Mouse (Mus musculus) thymus, postnatal 36 days (tissue): Measurements from ENCODE around the gene Arl2.
"Not testable (repeated sequence)": the region's sequence is repeated elsewhere in the genome, so short reads cannot be mapped to it uniquely, and the experiment has no call there.

Source experiments
- DNase-seq, 2 experiments: peaks; one replicate each; pipeline ENCODE4 v3.0.0; 2022; ENCODE audit warnings: mixed read lengths in 2 of 2

The Arl2 gene

DNA sequence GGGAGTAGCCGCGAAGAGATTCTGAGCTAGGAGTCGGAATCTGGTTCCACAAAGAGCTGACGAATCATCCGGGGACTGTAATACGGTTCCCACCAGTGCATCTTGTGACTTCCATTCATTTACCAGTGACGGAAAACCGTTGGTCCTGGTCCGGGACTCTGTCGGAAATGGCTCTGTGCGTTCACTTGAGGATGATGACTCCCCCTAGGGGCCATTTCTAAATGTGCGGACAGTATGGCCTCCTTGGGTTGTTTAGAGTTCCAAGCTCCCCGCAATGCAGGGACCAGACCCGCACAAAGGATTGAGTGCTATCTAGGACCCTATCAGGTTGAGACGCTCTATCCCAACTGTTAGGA is at the start of gene Arl2:
Gene Arl2, minus strand, starts transcription at position 155 of the 356 bp plus-strand sequence.
- DNase-seq = peak; percentile 71 to 75

DNA sequence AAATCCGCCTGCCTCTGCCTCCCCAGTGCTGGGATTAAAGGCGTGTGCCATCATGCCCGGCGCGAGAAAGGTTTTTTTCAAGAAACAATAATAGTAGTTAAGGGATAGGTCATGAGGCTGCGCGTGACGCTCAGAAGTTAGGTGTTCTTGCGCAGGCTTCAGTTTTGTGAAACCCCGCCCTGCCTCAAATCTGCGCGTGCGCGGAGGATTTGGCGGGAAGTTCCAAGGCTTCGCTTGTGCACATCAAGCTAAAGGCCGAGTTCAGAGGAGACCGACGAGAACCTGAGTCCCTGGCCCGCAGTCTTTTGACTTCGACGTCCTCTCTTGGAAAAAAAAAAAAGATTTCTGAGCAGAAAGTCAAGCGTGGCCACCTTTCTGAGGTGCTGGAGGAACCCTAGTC is 42.8 kb upstream of the Arl2 start, which contains the start of gene Majin:
Gene Majin, plus strand, starts transcription at position 258 of the 400 bp plus-strand sequence.
- DNase-seq = no peak

DNA sequence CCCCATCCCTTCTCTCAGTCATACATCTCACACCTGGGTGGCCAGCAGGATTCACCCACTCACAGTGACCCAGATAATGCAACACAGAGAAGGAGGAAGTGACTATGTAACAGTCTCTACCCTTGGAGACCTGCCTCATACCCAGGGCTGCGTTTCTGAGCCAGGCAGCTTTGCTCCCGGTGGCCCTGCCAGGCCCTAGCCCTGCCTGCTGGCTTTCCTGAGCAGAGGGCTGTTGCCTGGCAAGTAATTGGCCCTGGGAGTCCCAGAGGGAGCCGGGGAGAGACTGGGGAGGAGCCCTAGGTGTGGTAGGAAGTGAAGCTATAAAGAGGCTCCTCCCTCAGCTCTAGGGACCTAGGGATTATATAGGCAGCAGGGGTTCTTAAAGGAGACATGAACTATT is 41.2 kb upstream of the Arl2 start:
- no peak for DNase-seq

DNA sequence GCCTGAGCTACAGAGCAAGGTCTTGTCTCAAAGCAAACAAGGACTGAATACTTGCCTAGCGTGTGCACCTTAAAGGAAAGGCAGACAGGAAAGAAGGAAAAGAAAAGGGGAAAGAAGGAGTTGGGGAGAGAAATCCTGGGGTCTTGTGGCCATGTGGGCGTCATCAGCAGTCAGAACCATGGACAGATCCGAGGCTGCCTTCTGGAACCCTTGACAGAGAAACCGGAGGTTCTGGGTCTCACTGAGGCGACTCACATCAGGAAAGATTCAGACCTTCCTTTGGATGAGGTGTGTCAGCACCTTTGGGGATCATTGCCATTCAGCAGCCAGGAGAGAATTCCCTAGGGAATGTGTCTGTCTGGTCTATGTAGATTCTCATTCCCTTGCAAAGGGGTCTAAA is 40.3 kb upstream of the Arl2 start:
- DNase-seq = no peak

DNA sequence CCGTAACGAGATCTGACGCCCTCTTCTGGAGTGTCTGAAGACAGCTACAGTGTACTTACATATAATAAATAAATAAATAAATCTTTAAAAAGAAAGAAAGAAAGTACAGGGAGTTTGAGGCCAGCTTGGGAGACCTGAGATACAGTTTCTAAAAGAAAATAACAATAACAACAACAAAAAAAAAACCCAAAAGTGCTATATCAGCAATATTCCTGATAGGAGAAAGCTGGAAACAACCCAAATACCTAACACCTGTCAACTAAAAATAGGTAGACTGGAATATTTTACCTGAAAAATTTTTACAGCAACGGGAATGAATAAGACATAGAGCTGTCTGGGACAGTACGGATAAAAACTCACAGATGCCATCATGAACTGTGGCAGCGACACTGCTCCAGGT is 37.4 kb upstream of the Arl2 start:
- DNase-seq = no peak

DNA sequence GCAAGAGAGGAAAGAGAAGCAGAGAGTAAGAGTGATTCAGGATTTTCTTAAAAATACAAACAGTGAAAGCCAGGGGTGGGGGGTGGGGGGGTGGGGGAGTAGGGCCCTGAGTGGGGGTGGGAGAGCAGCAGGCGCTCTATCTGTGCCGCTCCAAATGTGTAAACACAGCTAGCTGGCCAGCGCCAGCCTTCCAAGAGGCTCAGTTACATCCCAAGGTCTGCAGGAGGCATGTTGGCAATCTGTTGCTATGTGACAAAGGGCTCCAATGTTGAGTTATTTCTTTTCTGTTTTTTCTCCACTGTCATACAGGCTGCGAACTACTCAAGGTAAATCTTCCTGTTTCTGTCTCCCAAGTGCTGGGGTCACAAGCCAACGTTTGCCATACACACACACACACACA is 33.4 kb upstream of the Arl2 start:
- DNase-seq = no peak

DNA sequence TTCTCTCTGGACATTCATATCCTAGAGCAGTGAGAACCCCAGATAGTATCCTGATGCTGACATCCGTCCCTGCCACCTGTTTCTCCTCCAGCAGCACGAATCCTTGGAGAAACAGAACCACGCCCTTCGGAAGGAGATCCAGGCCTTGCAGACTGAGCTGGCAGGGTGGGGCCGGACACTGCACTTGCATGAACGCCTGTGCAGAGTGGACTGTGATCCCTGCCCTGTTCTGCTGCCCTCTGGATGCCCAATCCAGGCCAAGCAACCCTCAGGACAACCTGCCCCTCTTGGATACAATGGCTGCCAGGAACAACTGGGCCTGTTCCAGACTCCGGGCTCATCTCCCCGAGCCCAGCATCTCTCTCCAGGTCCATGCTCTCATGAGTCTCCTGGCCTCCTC is 29.9 kb upstream of the Arl2 start:
- DNase-seq = no peak

DNA sequence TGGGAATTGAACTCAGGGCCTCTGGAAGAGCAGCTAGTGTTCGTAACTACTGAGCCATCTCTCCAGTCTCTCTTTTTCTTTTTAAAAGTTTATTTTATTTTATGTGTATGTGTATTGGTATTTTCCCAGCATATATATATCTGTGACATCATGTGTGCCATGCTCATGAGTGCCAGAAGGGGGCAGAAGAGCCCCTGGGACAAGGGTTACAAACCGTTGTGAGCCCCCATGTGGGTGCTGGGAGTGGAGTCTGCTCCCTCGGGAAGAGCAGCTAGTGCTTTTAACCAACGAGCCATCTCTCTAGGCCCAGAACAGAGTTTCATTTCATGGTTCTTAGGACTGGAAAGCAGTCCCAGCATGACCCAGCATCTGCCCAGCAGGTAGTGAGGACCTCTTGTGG is 25.4 kb upstream of the Arl2 start:
- no peak for DNase-seq

DNA sequence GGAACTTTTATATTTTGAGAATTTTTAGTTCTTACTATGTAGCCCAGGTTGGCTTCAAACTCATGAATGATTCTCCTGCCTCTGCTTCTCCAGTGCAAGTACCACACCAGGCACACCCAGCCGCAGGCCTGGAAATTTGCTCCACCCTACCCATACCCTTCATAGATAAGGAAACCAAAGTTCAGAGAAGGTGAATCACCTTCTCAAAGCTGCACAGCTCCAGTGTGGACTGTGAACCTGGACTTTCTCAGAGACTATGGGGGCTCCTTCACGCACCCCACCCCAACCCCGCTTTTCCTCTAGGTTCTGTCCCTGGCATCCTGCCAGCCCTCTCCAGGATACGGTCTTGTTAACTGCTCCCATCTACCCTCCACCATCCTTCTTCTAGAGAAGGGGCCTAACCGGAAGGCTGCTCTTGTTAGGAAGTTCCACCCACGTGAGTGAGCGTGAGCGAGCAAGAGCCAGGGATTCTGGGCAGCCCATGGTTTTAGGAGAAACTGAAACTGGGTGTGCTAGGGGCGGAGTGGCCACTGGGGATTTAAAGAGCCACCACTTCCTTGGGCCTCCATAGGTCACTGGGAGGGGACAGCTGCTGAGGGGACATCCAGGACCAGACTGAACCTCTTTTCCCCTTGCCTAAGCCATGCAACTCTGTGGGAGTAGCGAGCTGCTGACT is 22.7 kb upstream of the Arl2 start:
- DNase-seq = no peak

DNA sequence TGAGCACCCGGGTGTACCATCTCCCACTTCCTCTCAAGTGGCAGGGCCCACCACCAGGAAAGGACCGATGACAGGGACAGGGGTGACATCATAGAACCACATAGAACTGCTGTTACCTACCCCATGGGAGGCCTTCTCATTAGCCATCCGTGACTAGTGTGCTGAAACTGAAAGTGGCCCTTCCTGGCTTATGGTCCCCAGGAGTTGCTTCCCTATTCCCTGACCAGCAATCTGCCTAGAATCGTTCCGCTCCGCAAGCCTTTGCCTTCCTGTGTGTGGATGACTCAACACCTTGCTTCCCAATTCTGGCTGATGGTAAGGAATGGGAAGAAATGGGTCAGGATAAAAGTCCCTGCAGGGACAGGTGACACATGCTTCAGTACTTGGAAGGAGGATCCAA is 15.9 kb upstream of the Arl2 start:
- DNase-seq = no peak

DNA sequence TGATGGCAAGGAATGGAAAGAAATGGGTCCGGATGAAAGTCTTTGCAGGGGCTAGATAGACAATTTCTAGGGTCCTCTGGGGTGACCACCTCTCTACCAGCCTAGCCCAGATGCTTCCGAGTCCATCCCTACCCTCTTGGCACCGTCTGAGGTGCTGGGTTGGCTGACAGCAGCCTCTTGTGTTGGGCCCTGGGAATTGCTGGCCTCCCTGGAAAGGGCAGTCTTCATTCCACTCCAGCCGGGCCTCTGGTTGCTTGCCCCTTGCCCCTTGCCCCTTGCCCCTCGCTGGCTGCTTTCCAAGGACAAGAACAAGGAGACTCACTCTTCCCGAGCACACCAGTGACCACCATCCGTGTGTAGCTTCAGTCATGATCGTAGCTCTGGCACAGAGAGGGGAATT is 15.0 kb upstream of the Arl2 start:
- DNase-seq = no peak

DNA sequence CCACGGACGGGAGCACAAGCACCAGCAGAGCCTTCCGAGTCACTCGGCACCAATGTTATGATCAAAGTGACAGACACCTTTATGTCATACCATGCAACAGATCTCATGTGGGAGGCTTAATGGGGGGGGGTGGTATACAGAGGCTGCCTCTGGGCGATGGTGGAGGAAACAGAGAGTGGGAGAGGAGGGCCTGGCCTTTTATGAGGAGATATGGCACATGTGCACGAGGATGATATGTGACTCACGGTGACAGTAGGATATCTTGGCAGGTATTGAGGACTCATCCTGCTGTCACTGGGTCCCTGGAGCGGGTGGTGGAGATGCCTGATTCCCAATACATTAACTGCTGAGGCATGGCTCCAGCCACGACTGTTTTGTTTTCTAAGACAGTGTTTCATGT is 13.8 kb upstream of the Arl2 start:
- DNase-seq = no peak

DNA sequence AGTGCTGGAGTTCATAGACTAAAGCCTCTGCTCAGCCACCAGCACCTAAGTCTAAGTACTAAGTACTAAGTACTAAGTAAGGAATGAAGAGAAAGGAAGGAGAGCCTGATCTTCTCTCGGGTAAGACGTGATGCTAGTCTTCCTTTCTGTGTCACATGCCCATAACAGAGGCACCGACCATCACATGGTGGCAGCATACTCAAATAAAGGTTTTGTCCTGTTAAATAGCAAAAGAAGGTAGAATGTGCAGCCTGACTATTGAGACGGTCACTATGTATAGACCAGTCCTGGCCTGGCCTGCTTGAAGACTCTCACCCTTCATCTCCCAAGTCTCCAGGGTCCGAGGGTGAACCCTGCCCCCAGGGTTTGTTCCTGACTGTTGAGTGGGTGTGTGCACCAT is 3.5 kb upstream of the Arl2 start:
- DNase-seq = no peak

DNA sequence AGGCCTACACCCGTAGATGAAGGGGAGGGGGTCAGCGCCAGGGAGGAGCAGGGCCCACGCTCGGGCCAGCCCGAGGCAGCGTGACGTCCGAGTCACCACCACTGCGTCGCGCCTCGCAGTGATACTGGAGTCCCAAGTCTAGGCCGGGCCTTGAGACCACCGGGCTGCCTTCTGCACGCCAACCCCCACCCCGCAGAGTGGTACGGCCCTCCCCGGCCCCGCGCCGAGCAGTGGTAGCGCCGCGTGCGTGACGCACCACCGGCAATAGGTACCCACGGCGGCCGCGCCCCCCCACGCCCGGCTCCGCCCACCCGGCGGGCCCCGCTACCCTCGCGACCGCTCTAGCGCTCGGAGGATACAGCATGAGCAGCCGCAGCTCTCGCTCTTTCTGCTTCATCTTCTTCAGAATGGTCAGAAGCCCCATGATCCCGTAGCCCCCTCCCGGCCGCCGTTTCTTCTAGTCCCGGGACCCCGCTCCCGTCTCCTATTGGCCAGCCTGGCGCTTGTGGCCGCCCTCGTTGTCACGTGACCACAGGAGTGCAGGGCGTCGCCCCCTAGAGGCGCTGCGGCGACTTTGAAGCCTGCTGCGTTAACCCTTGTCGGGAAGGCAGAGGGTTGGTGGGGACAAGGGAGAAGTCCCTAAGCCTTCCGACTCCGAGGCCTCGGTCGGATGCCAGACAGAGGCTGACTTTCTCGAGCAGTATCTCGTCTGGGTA is 512 bp downstream of the Arl2 start, which contains the start of gene Batf2:
Gene Batf2, plus strand, starts transcription at position 306 of the 716 bp plus-strand sequence.
- DNase-seq = peak; percentile 91 to 93

DNA sequence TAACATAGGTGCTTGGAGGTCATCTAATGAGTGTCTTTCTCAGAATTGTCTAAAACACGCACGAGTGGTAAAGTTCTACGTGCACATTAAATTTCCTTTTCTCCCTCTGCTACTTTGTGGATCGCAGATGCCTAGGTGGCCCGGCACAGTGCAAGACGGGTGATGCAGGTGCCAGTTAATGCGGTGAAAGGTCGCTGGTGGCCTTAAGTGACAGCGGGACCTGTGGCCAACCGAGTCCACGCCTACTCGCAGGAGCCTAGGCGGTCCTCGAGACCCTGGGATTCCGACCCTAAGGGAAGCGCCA is 1.0 kb downstream of the Arl2 start:
- DNase-seq = no peak

DNA sequence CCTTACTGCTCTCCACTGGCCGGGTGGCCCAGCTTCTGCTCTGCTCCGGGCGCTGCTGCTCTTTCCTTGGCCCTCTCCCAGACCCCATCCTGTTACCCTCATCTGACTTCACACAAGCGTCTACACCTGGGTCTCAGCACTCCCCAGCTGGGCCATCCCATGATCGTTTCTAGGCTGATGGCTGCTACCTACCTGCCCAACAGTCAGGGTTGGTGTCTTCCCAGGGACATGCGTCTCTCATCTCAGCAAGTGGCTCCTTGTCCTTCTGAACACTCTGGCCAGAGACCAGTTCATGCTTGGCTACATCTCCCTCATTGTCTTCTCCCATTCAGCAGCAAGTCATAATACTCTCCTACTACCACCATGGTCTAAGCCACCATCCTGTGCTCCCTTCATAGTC is 1.6 kb downstream of the Arl2 start:
- no peak for DNase-seq

DNA sequence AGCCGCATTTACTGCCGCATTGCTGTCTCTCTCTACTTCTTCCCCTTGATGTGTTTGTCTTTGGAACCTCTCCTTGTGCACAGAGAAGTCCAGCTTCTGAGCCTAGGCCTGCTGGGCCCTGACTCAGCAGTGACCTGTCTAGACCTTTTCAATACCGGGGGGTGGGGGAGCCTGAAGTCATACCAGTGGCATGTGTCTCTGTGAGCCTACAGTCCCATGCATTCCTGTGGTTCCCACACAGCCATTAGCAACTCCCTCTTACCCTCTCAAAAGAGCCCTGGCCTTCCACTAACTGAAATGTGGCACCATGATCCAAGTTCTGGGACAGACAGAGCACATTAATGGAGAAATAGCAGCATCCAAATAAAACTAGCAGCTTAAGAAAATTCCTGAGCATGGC is 5.0 kb downstream of the Arl2 start:
- DNase-seq = no peak

DNA sequence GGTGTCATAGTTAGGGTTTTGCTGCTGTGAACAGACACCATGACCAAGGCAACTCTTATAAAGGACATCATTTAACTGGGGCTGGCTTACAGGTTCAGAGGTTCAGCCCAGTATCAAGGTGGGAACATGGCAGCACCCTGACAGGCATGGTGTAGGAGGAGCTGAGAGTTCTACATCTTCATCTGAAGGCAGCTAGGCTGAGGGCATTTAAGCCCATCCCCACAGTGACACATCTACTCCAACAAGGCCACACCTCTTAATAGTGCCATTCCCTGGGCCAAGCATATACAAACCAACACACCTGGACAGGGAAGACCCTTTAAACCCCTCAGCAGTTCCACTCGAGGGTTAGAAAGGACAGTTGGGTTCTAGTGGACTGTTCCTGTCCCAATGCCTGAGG is 8.2 kb downstream of the Arl2 start:
- DNase-seq = not testable (repeated sequence)

DNA sequence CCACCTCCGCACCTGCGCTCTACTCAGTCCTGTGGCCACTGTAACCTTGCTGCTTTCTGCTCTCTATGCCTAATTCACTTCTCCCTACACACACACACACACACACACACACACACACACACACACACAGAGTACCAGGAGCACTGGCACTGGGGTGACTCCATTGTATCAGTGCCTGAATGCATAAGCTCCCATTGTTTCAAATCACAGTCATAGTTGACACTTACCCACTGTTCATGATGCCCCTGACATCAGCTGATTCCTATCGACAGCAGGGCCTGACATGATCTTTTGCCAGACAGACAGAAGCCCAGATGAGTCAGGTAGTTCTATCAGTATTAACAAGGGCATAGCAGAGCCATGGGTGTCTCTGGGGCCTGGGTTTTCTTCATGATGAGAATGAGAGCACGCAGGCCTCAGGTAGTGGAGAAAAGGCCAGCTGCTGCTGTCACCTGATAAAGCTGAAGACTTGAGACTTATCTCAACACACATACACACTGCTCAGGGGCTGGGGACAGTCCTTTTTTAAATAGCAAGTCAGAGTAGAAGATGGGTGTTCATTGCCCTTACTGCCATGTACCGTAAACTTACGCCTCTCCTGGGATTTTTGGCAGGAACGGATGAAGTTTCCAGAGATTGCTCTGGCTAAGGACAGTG is 9.0 kb downstream of the Arl2 start:
- DNase-seq = no peak

DNA sequence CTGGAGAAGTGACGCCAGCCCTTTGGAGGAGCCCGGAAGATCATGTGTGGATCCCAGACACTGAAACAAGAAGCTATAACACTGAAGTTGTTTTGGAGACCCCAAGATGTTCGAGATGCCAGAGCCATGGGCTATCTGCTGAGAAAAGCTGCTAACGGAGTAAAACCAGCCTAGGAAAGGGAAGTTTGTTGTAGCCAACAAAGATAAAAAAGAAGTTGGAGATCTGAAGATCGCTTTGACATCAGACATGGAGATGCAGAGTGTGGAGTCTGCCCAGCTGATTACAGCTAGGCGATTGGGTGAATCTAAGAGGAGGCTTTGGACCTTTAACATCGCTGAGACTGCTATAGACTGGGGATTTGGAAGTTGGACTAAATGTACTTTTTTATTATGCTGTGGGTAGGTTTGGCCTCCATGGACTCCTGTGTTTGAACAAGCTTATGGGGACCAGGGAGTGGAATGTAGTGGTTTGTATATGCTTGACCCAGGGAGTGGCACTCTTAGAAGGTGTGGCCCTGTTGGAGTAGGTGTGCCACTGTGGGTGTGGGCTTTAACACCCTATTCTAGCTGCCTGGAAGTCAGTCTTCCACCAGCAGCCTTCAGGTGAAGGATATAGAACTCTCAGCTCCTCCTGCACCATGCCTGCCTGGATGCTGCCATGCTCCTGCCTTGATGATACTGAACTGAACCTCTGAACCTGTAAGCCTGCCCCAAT is 10.8 kb downstream of the Arl2 start:
- DNase-seq = not testable (repeated sequence)

DNA sequence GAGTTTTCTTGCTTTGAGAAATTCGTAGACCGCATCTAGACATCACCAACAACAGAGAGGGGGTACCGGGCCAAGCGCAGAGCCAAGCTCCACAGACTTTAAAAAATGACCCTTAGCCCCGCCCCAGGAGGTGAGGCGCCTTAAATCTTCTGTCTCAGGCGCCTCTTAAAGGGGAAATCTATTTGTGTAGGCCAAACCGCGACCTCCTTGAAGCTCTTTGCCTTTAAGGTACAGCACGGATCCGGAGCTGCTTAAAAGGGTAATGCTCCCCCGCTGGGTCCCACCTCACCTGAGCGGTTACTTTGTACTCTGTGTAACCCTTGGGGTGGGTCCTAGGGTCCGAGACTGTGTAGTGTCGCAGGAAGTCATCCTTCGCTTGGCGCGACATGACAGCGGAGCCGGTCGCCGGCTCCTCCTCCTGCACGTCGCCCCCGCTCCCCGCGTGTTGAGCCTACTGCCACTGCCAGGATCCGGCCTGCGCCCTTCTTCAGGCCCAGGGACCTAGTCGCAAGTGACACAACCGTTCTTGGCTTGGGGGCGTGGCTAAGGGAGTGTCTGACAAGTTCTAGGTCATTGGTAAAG is 13.5 kb downstream of the Arl2 start, which contains the start of gene Snx15:
Gene Snx15, minus strand, starts transcription at position 545 of the 582 bp plus-strand sequence.
- peak; percentile 95 to 97 for DNase-seq

DNA sequence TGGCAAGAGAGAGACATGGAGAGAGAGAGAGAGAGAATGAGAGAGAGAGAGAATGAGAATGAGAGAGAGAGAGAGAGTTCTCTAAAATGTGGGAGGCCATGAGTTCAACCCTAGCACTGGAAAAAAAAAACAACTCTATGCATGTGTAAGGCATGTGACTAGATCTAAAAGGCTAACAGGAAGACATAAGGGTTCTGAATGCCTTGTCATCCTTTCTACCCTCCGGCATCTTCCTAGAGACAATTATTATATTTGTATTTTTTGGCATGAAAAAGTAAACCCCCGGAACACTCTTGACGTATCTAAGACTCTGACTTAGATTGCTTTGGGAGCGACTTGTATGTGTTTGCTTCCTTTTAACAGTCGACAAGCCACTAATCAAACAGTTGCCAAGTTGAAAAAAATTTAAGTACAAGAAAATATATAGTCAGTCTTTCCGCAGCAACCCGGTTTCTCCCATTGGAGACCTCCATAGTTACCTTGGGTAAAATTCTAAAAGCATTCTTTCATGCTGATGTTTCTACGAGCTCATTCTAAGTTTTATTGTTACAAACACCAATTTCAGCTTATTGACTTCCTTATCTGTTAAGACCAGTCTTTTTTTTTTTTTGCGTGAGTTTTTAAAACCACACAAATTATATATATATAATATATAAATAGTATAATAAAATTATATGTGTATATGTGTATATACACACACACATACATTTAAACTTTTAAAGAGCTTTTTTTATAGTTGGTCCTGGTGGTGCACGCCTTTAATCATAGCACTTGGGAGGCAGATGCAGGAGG is 14.4 kb downstream of the Arl2 start:
- DNase-seq = no peak
